Mouse (Mus musculus): ENCODE measurements around the gene Slc15a5.

DNA sequence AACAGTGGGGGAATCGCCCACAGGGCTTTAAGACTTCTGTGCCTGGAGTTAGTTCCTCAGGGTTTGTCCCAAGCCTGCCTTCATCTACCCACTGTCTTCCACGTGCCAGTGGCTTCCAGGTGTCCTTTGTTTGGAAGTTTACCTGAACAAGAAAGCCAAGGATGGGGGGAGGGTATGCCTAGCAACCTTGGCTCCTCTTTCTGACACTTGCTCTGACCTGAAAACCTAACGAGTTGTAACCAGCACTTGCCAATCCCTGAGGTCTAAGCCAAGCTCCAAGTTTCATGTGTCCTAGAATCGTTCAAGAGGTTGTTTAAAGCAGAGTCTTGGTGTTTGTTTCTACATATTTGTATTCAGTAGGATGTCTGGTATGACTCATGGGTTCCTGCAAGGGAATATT is 116.9 kb downstream of the Slc15a5 start:
- TF ChIP-seq CTCF (conservative IDR thresholded peaks at IDR 0.05; ENCODE audit: insufficient read depth, insufficient read length, low read depth, low read length), result no peak
- TF ChIP-seq POLR2A (IDR thresholded peaks at IDR 0.05; ENCODE audit: low read depth, low read length), result no peak
